Mouse (Mus musculus) lung, adult 2 months (tissue): Measurements from ENCODE around the gene Th.

Experiments used
- CTCF ChIP-seq: fragments of 200-500 bp; IDR thresholded peaks from 2 replicates; pipeline ENCODE4 v1.5.1; 2011; ENCODE audit warnings: mild to moderate bottlenecking, low read length, control low read depth; ENCODE audit not compliant: insufficient read depth
- POLR2A ChIP-seq: fragments of 200-500 bp; IDR thresholded peaks from 2 replicates; pipeline ENCODE4 v1.6.1; 2011; ENCODE audit warnings: low read depth, mild to moderate bottlenecking, control low read depth, low read length, borderline replicate concordance; ENCODE audit errors: extremely low read depth

DNA sequence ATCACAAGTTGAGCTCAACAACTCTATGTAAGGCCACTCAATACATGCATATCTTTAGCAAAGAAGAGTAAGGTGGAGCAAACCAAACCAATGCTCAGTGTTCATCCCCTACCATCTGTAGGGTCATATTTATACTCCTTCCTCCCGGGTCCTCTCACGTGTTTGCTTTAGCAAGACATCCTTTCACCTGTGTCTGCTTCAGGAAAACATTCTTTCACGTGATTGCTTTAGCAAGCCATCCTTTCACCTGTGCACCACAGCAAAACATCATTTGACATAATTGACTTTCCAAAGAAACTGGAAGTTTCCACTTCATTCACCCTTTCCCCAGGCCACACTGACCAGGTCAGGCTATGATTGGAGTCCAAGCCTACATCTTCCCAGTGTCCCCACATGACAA, at the start of gene Th:
- TF ChIP-seq POLR2A (no peak), CTCF (no peak)
